Mouse (Mus musculus) retina, postnatal 1 day (tissue): ENCODE measurements around the gene Rubcnl.

Experiments
- DNase-seq: peaks from one replicate; pipeline ENCODE4 v3.0.0-alpha.2; 2012

Gene Rubcnl

DNA sequence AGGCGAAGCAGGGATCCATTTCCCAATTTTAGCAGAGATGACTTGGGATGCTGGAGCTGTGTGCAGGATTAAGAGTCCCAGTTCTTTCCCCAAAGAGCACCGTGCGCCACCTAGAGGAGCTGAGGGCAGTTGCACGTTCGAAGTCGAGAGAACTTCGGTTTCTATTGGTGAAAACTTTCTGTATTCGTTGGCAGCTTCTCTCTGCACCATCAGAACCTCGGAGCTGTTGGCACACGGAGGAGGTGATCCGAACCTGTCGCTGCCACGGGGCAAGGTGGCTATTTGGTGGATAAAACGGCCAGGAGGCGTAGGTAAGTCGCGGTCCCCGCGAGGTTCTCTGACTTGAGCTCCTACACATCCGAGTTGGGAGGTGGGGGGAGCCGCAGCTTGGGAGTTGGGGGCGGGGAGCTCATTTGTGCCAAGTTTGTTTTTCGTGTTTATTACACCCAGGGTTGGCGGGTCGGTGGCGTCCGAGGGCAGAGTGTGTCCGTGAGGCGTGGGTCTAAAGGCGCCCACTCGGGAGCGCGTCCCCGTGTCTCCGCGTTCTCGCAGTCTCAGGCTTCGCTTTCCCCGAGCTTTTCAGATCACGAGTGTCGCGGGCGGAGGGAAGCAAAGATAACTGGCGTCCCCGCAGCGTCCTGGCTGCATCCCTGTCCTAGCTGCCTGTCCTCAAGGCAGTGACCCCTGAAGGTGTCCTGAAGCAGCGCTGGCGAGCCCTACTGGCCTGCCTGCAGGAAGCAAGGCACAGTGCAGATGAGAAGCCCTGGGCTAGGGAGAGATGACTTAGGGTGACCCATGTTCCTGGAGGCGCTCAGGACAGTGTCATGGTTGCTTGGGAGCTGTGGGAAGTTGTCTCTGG is at the start of gene Rubcnl:
Rubcnl (plus strand) TSS at position 172 of the 859 bp plus-strand sequence.
- DNase-seq, result peak; percentile 89

DNA sequence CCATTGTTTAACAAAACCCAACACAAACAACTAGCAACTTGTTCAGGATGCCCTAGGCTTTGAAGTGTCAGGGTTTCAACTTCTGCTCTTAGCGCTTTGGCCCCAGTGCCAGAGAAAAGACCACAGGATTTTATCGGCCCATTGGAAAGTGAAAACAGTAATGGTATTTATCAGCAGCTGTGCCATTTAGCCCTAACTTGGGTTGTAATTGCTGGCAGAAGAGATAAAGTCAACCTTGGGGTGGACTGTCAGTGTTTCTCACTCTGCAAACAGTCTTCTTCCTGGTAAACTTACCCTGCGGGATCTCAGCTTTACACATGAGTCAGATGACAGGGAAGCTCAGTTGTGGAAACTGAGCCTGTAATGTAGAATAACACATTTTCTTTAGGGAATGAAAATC is 43.6 kb upstream of the Rubcnl start:
- DNase-seq, result no peak

DNA sequence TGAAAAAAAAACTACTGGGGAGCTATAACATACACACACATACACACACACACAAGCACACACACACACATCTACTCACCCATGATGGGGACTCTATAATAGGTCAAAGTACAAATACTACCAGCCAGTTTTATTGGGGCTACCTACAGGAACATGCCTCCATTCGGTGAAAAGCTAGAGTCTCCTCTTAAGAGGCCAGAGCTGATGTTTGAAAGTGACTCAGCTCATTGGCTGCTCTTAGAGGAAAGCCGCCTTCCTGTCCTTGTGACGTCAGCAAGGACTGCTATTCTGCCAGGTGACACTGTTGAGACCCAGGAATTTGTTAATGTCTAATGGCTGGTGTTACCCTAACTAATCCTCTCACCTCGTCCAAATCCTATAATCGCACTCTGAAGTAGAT is 43.1 kb upstream of the Rubcnl start:
- DNase-seq, result no peak

DNA sequence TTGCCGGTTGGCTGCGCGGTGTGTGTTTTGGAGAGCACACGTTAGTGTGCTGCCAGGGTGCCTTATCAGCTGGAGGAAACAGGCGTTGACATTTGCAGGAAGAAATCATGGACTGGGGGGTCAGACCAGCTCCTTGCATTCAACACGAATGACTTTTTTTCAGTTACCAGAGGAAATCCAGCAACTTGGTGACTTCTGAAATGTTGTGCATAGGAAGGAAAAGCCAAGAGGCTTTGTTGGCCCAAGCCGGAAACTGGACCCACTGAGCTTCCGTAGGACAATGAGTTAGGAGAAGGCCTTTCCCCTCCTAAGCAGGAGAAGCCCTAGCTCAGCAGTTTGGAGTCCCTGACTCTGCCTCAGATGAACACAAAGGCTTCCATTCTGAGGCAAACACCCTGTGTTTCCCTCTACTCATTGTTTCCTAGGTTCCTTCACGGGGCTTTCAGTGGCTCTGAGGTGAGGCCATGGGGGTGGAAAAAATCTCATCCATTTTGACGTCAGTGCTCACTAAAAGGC is 41.6 kb upstream of the Rubcnl start:
- no peak for DNase-seq

DNA sequence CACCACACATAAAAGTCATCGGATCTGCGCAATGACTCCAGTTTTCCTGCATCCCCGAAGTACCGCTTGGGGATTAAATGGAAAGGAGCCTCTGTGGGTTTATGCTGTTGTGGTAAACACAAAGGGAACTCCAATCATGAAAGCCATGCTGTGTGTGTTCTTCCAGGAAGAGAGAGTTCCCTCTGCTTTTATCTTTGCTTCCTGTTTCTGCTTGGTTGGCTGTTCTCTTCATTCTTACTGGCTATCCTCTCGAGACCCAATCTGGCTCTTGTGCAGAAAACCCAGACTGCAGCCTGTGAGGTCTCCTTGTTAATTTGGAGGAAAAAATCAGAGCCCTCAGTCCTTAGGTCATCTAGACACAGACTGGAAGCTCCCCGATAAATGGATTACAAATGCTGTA is 38.9 kb upstream of the Rubcnl start:
- DNase-seq, result no peak

DNA sequence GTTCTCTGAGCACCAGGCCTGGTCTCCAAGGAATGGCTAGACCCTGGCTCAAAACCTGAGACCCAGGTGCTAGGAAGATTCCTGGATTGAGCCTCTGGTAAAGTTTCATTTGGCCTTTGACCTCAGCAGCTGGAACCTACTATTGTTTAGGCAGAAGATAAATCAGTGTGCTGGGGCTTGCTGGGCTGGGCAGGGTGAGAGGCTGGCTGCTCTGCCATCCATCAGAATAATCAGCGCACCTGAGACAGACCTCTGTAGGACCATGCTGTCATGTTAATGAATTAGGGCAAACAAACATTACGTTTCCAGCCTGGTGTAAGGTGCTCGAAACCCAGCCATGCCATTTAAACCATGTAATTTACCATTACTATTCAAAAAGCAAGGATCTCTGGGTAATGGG is 34.8 kb upstream of the Rubcnl start:
- DNase-seq, result no peak

DNA sequence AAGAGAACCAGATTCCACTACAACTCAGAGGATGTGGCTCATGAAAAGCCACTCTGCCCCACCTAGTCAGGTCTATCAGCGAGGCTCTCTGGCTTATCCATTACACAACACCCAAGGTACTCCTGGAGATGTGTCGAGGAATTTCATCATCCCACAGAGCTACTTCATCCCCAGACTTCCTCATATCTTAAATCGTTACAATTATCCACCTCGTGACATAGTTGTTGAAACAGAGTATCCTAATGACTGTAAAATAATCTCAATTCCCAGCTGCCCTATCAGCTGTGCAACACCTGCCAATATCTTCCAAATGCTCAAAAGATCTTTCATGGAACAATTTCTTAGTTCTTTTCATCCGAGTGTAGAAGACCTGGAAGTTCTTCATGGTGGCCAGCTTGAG is 32.7 kb upstream of the Rubcnl start:
- DNase-seq, result no peak

DNA sequence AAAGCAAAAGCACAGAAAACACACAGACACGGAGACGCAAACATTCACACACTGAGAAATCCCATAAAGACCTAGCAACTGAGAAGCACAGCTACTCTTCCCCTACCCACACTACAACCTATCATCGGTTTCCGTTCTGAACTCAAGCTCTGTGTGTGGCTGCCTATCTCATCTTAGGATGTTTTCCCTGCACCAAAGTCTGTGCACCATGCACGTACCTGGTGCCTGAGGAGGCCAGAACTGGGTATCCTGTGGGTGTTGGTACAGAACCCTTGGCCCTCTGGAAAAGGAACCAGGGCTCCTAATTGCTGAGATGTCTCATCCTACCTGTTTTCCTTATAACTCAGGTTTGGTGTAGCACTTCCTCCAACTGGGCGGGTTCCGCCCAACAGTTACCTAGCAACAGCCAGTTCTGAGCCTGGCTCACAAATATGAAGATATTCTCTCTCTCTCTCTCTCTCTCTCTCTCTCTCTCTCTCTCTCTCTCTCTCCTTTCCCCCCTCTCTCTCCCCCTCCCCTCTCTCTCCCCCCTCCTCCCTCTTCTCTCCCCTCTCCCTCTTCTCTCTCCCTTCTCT is 30.9 kb upstream of the Rubcnl start:
- no peak for DNase-seq

DNA sequence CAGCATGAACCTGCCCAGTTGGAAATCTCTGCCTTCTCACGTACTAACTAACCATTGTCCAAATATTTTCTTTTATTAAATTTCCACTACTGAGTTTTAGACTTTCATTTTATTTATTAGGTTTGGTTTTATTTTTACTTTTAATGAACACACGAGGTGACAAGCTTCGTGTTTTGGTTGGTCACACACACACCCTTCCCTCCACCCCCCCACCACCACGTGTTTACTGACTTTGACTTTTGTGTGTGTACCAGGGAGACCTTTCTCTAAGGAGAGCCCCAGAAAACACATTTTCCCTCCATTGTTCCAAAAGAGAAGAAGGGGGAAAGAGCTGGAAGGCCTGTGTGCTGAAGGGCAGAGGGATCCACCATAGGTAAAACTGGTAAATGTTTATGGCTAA is 30.2 kb upstream of the Rubcnl start:
- no peak for DNase-seq

DNA sequence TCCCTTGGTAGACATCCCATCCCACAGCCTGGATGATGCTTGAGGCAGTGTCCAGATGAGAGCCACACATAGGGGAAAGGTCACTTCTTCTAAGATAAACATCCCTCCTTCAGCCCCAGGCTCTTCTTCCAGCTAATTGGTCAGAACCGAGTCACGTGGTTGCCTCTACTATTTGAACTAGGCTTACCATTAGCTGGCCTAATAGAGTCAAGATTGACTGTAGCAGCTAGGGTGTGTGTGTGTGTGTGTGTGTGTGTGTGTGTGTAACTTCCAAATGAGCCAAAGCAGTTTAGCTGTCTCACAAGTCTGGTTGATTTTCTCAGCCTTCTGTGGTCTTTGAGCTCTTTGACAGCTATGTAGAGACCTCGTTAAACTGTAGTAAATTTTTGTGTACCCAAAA is 29.3 kb upstream of the Rubcnl start:
- DNase-seq, result no peak

DNA sequence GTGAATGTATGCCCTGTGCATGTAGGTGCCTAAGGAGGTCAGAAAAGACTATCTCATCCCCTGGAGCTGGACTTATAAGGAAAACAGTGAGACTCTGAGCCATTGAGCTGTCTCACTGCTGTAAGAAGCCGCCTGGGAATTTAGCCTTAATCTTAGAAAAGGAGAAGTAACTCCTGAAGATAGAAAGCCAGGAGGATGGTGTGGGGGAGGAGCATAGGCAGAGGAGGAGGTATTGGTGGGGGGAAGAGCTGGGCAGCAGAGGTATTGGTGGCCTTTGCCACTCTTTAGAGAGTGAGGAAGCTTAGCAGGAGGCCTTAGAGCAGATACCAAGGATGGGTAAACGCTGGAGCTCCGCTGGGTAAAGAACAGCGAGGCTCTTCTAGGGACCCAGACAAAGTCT is 26.5 kb upstream of the Rubcnl start:
- no peak for DNase-seq

DNA sequence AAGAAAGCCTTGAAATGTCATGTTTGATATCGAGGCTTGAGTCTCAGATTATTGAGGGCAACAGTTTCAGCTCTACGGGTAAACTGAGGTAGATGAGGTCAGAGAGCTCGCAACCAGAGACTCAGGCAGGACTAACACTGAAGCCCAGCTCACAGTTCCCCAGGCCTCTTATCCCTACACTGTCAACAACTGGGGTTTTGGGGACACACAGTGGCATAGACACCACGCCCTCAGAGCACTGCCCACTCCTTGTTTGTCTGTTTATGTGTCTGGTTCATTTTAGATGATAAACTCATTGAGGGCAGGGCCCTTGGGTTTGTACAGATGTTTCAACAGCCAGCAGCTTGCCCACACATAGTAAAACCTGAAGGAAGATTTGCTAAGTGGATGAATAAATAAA is 25.9 kb upstream of the Rubcnl start:
- no peak for DNase-seq

DNA sequence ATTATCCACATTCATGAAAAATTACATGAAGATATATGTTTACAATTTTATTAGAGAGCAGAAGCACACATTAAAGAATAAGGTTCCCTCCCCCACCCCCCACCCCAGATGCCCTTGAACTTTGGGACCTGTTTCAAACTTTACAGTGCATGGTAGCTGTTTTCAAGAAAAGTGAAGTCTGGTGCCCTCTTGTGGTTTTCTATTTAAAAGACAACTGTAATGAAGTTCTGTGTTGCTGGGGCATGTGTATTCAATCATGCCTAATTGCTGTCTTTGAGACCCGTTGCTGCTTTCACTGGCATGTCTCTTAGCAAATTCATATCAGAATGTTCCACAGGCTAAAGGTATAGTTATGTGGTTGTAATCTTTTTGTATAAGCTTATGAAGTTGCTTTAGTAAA is 25.3 kb upstream of the Rubcnl start:
- peak; percentile 81 for DNase-seq

DNA sequence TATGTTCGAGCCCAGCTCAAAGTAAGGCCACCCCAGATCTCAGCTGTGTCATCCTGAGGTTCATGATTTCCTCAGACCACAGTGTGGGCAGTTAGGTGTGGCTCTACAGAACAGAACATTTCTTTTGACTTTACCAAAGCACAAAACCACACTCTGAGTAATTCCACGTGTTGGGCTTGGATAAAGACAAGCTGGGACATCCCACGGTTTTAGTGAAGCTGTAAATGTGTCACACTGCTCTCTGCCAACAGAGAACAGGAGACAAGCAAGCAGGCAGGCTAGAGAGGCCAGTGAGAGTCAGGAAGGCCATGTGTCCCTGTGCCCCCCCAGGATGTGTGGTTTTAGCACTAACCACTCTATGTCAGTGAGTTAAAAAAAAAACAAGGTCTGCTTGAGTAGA is 19.3 kb upstream of the Rubcnl start:
- DNase-seq, result no peak

DNA sequence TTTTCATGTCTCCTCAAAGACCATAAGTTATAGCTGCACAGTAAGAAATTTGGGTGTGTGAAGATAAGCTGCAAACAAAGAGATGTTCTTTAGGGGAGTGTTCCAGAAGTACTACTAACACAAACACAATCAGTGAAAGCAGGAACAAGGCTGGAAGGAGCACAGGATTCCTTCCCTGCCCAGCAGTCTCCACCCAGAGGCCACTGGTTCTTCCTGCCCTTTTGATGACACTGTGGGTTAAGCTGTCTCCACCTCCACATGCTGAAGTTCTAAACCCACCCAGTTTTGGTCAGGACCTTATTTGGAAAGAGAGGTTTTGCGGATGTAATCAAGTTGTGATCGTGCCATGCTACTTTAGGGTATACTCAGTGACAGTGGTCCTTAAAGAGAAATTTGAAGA is 18.8 kb upstream of the Rubcnl start:
- DNase-seq, result no peak

DNA sequence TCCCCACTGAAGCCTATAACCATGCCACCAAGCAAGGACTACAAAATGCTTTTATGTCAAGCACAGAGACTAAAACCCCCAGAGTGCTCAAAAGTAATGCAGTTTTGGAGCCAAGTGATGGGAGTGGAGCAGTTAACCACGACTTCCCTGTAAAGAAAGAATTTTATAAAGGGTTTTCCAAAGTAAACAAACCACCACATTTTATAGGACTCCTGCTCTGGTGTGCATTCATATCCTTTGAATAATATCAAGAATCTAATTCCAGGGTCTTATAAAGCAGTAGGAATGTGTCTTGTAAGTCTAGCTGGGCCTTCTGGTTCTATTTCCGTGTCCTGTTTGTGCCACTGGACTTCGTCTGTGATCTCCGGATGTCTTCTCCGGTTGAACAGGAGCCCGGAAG is 14.5 kb upstream of the Rubcnl start:
- no peak for DNase-seq

DNA sequence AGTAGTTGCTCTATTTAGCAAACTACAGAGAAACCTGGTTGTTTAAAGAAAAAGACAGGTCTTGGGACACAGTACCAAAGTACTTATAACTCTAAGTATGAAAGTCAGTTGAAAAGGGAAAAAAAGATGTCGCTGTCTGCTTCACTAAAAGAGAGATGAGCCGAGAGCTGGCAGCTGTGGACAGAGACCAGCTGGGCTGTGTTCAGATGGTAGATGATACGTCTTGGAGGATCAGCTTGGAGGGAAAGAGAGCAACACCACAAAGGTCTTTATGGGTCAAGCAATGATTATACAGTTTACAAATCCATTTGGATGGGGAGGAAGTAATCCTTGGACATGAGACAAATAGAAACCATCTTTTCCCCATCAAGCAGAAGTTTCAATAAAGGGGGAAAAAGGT is 12.5 kb upstream of the Rubcnl start:
- DNase-seq, result no peak

DNA sequence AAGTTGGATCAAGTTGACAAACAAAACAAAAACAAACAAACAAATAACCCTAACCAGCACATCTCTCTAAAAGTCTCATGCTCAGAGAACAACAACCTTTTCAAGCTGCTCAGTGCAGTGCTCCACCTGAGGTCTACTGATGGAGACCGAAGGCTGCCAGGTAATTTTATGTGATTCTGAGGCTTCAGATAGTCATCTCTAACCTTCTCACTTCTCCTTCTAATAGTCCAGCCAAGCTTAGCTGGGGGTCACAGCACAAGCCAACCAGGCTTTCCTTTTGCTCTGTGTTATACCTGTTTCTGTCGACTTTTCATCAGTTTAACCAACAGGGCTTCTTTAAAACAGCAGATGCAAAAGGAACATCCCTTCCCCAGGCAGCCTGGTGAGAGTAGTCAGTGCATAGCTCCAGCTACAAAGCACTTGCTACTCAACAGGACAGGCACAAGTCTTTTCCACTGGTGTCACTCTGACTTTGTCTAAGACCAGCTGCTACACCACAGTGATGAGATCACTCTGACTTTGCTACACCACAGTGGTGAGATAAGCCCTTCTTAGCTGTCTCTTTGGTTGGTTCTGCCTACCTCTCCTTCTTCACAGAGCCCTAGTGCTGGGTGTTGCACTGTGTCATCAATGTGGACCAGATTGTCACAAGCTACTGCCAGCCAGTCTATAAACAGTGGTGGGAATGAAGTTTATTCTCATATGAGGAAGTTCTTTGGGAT is 10.2 kb upstream of the Rubcnl start:
- no peak for DNase-seq

DNA sequence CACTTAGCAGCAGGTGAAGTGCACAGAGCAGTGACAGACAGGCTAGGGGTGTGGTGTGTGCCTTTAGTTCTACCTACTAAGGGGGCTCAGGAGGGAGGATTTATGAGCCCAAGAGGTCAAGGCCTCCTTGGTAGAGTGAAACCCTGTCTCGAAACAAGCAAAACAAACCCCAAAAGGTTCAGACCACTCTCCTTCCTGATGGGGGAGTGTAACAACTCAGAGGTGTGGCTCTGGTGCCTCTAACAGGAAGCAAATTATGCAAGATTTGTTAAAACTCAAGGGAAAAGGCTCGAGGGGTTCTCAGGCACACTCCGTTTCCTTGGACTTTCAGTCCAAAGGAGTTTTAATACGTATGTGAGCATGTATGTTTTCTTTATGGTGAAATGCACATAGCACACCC is 5.5 kb upstream of the Rubcnl start:
- DNase-seq, result no peak

DNA sequence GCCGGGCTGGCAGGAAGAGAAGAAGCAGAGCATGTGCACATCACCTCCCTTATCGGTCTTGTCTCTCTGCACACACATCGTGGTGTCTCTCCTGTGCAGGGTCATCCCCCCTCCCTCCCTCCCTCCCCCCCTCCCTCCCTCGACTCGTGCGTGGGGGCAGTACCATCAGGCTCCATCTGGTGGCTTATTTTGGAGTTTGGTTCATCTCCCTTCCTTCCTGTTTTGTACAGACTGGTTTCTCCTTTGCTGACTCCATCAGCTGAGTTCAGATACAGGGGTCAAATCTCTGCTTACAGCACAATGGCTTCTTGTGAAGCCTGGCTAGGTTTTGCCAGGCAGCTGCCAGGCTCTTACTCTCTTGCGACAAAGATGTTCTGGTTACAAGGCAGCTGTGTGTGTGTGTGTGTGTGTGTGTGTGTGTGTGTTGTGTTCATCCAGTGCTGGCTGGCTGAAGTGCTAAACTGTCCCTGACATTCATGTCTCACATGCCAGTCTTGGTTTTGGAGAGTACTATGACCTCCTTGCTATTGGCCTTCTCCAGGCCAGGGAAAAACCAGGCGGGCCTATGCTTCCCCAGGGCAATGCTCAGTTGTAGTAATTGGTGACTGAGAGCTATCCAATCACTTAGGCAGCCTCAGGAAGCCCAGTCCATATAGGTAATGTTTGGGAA is 4.7 kb upstream of the Rubcnl start:
- DNase-seq, result peak; percentile 68

DNA sequence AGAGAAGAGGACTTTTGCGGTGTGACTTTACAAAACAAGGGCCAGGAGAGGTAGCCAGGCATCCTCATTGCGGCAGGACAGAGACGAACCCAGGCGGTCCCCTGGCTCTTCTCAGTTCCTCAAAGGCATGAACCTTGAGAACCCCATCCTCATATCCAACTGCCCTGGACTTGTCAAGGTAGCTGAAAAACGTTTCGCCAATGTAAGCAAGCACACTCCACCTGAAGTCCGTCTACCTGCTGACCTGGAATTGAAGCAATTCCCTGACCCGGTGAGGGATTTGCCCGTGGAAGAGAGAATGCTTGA is 841 bp downstream of the Rubcnl start:
- no peak for DNase-seq

DNA sequence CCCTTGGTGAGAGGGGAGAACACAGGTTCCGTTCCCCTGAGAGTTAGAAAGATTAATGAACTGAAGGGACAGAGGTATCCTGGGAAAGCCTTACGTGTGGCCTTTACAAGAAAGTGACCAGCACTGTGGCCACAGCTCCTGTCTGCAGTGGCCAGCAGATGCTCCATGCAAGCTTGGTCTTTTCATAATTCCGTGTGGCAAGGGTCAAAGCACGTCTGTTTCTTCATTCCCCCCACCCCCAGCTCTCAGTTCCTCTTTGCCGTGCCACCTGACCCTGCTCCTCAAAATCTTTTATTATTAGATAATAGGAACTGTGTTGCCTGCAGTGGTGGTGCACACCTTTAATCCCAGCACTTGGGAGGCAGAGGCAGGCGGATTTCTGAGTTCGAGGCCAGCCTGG is 1.4 kb downstream of the Rubcnl start:
- DNase-seq, result no peak
